Mouse (Mus musculus) G1E-ER4 (cell line): ENCODE data around the gene Eif1b. TPM values are rescaled to one million over a fixed set of nuclear protein-coding genes. Genes with fewer than 3 reads are reported as not detected.
A peak's percentile ranks its signal among the peaks of the same experiment; 100 is the strongest.

ENCODE experiments used
- GATA1 ChIP-seq: IDR thresholded peaks from one replicate; pipeline ENCODE4 v1.8.0; 2012; ENCODE audit warnings: low read length, inconsistent platforms
- polyA plus RNA-seq: library from polyadenylated mRNA; stranded (reverse); fragments of >175 nt; gene quantifications from 2 replicates; pipeline ENCODE4 v1.2.3, GENCODE M21; 2012

Gene Eif1b
- polyA plus RNA-seq, 1 experiment: 247 TPM

DNA sequence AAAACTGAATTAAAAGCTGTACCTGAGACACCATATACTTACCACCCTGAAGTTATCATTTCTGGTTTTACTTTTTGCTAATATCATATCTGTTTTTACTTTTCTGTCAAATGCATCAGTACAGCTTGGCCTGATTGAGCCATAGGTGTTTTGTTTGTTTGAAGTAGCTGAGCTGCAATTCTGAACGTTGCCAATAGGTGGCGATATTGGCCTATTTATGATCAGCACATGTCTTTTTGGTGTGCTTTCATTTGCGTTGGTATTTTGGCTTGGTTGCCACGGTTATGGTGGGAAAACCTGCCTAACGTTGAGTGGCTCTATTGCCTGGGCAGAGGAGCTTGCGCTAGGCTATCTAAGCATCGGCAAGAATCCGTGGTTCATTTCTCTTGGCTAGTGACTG is 10.0 kb downstream of the Eif1b start:
- no peak for TF ChIP-seq GATA1

DNA sequence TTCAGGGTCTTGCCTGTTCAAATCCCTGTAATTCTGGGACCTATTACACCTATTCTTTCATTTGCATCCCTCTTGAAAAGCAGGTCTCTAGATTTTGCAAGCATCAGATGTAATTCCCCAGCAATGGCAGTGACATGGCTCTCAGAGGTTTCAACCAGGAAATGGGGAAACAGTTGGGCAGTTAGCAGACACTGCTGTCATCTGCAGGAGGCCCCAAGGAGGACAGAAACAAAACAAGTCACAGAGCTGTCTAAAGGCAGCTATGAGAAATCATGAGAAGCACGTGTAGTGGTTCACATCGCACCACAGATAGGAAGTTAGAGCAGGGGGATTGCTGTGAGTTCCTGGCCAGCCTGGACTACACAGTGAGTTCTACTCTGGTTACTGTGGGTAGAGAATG is 12.4 kb downstream of the Eif1b start:
- TF ChIP-seq GATA1: no peak

DNA sequence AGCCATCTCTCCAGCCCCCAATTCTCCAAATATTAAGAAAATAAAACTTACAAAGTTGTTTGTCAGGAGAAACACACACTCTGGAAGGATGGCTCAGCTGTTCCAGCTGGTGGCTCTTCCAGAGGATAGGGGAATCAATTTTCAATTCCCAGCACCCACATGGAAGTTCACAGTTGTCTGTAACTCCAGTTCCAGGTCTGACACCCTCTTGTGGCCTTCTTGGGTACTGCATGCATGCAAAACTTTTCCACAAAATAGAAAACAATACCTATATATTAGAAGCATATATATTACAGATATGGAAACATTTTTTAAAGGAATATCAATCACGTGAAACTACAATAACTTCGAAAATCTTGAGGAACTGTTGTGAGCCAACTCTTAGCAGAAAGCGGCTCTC is 19.7 kb downstream of the Eif1b start:
- TF ChIP-seq GATA1: no peak

GRCm38 (mm10) chr9:120516720-120517119 is 24.7 kb downstream of the Eif1b start:
- no peak for TF ChIP-seq GATA1

GRCm38 (mm10) chr9:120518946-120519345 is 26.9 kb downstream of the Eif1b start:
- no peak for TF ChIP-seq GATA1

- TF ChIP-seq GATA1: no peak
Measured at GRCm38 (mm10) chr9:120519469-120520125, 27.6 kb downstream of the Eif1b start.

- peak; percentile 3 for TF ChIP-seq GATA1
Measured at GRCm38 (mm10) chr9:120521161-120521560, 29.1 kb downstream of the Eif1b start.

DNA sequence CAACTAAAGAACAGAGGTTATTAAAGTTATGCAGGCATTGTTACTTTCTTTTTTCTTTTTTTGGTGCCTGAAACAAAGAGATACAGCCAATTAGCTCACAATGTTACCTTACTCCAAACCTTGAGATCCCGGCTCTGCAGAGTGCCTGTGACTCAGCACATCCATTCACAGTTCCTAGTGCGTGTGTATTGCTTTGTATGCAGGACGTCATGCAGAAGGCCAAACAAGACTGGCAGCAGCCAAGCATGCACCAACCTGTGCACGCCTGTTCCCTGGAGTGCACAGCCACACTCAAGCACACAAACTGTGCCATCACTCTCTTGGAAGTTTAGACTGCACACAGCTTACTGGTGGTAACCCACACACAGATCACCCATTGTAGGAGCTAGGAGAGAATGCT is 35.2 kb downstream of the Eif1b start:
- no peak for TF ChIP-seq GATA1

GRCm38 (mm10) chr9:120527919-120528318 is 35.9 kb downstream of the Eif1b start:
- peak; percentile 28 for TF ChIP-seq GATA1

GRCm38 (mm10) chr9:120528815-120529510 is 36.9 kb downstream of the Eif1b start:
- TF ChIP-seq GATA1: no peak

DNA sequence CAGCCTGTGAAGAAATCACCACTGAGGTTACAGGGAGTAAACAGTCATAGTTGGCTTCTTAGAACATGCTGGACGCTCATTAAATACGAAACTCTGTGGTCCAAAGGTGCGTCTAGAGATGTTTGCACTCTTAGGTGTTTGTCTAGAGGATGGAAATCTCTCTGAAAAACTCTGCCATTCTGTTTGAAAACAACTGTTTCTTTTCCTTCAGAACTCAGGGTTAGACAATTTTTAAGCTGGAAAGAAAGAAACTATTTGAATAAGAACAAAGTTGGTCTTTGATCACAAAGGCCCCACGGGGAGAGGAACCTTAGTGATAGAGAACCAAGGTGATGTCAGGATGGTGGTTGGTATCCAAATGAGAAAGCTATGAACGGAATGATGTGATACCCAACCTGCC is 38.4 kb downstream of the Eif1b start:
- no peak for TF ChIP-seq GATA1

DNA sequence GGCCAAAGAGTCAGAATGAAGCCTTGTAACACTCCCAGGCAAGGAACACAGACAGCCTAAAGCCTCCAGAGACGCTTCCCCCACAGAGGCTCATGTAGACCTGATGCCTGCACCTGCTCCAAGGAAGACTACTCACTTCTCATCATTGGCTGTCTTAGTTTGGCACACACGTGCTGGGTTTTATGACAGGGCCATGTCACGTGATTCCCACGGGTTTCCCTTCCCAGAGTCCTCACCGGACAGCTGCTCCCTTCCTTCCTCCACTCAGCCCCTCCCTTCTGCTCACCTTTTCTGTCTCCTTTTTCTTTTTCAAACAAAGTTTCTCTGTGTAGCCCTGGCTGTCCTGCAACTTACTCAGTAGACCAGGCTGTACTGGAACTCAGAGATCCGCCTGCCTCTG is 40.0 kb downstream of the Eif1b start:
- no peak for TF ChIP-seq GATA1

- TF ChIP-seq GATA1: no peak
Measured at GRCm38 (mm10) chr9:120532691-120533090, 40.7 kb downstream of the Eif1b start.

GRCm38 (mm10) chr9:120539662-120540251 is 47.7 kb downstream of the Eif1b start, which contains the start of gene Entpd3:
Entpd3 (plus strand) TSS chr9:120539818.
- no peak for TF ChIP-seq GATA1

DNA sequence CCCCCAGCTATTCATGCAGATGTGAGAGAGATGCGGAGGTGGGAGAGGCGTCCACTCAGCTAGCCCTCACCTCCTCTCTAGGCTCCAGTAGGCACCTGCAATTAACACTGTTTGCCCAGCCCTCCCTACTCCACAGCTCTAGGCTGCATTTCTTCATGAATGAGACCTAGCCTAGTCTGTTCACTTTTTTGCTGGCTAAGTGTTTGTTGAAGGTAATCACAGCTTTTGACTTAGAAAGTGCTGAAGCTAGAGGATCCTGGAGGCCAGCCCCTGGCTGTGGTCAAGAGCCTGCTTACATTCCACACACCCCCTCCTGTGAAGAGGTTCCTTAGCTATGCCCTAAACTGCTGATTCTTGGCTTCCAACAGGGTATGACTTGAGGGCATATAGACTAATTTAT is 49.4 kb downstream of the Eif1b start:
- no peak for TF ChIP-seq GATA1

DNA sequence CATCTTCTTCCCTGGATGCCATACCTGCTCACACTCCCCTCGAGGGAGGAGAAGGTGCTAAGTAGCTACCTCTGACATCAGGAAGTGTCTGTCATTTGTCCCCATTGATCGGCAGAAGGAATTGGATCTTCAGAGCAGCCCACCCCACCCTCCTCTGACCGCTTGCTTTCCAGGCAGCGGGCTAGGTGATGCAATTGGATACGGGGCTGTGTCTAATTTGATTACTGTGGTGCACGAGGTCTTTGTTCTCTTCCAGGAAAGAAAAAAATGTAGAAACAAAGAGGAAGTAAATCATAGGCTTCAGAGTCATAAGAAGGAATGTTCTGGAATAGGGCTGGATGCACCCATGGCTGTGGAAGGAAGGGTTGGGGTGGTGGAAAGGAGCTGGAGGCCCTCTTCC is 50.2 kb downstream of the Eif1b start:
- TF ChIP-seq GATA1: no peak

Other genes with a start within 250 kb of the Eif1b start
- not detected in 2 replicates for gene Myrip, start 190.7 kb upstream of the Eif1b start, polyA plus RNA-seq
- gene Entpd3, start 47.6 kb downstream of the Eif1b start, polyA plus RNA-seq: 0.03 and 0.04 TPM in 2 replicates
- 3,491 and 3,514 TPM in 2 replicates for gene Rpl14, start 79.2 kb downstream of the Eif1b start, polyA plus RNA-seq